Mouse (Mus musculus) bone marrow, adult 2 months (tissue): ENCODE measurements around the gene Plekhh3.

ENCODE experiments used
- CTCF ChIP-seq: fragments of 200-500 bp; IDR thresholded peaks from 2 replicates; pipeline ENCODE4 v1.5.1; 2011; ENCODE audit warnings: low read length, control low read depth; ENCODE audit not compliant: control insufficient read depth, insufficient read depth
- POLR2A ChIP-seq: fragments of 200-500 bp; IDR thresholded peaks from 2 replicates; pipeline ENCODE4 v1.6.1; 2011; ENCODE audit warnings: low read depth, mild to moderate bottlenecking, control low read depth, low read length, borderline replicate concordance; ENCODE audit not compliant: control insufficient read depth

GRCm38 (mm10) chr11:101119131-101119760 lies 51.9 kb downstream of the Plekhh3 start:
- no peak for TF ChIP-seq POLR2A
- TF ChIP-seq CTCF: no peak
